Mouse (Mus musculus) stomach, postnatal 0 days (tissue): ENCODE measurements around the gene Nfib.

Experiments
- CTCF ChIP-seq: IDR thresholded peaks from 2 replicates; pipeline ENCODE4 v1.5.1; 2016; ENCODE audit warnings: antibody characterized with exemption, low read depth, mild to moderate bottlenecking, moderate library complexity
- EP300 ChIP-seq: optimal IDR thresholded peaks from 2 replicates; pipeline ENCODE3; 2016; ENCODE audit warnings: antibody characterized with exemption

DNA sequence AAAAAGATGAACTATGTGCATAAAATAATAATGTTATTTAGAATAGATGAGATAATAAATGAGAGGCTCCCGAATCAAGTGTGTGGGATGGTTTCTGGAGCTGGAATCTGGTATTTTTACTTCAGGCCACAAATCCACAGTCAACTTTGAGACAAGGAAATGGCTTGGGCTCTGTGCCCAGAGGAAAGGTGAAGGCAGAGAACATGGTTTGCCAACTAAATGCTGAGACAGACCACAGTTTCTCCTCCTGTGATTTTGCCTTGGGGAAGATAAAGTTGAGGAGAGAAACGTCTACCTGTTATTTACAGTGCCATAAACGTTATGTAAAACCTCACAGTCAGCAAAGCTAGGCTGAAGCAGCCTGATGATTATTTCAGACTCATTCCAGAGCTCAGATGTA lies 367.1 kb downstream of the Nfib start:
- TF ChIP-seq CTCF (no peak), EP300 (no peak)
